Mouse (Mus musculus) liver, postnatal 0 days (tissue): ENCODE results near the gene Arhgap29.

Experiments used
- CTCF ChIP-seq: sonication (generic); IDR thresholded peaks from 2 replicates; pipeline ENCODE4 v1.5.1; 2016; ENCODE audit warnings: antibody characterized with exemption, low read depth
- EP300 ChIP-seq: IDR thresholded peaks from 2 replicates; pipeline ENCODE4 v1.6.1; 2016; ENCODE audit warnings: antibody characterized with exemption, low read depth, mild to moderate bottlenecking

DNA sequence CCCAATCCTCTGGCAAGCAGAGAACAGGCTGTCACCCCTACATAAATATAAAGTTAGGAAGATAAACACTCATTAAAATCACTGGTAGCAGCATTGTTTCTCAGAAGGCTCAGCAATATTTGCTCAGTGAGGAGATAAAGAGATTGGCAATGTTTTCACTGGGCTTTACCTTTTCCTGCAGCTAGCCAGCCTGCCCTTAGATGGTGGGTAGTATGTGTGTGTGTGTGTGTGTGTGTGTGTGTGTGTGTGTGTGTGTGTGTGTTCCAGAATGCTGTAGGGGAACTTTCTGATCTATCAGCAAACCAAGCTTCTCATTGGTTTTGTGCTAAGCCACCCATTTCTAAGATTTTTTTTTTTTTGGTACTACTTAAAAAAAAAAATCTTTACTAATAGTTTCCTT lies 5.6 kb upstream of the Arhgap29 start:
- no peak for TF ChIP-seq CTCF
- TF ChIP-seq EP300 = no peak
